Mouse (Mus musculus) layer of hippocampus, adult 9-11 months (tissue): ENCODE results near the gene Ret.

Experiments
- DNase-seq: peaks from one replicate; pipeline ENCODE4 v3.0.0; 2022

The Ret gene

GRCm38 (mm10) chr6:118197440-118197975, at the start of gene Ret:
TSS of gene Ret (minus strand) at chr6:118197718.
- no peak for DNase-seq

- no peak for DNase-seq
Measured at GRCm38 (mm10) chr6:118247161-118247560, 49.6 kb upstream of the Ret start.

GRCm38 (mm10) chr6:118244106-118244505, 46.6 kb upstream of the Ret start:
- DNase-seq, result no peak

- no peak for DNase-seq
Measured at GRCm38 (mm10) chr6:118242941-118243340, 45.4 kb upstream of the Ret start.

GRCm38 (mm10) chr6:118226072-118226471, 28.6 kb upstream of the Ret start:
- DNase-seq, result peak; percentile 11

GRCm38 (mm10) chr6:118222471-118222870, 25.0 kb upstream of the Ret start:
- DNase-seq, result no peak

GRCm38 (mm10) chr6:118215676-118216075, 18.2 kb upstream of the Ret start:
- no peak for DNase-seq

- no peak for DNase-seq
Measured at GRCm38 (mm10) chr6:118208326-118208725, 10.8 kb upstream of the Ret start.

- DNase-seq, result no peak
Measured at GRCm38 (mm10) chr6:118206386-118206785, 8.9 kb upstream of the Ret start.

GRCm38 (mm10) chr6:118205176-118205890, 7.8 kb upstream of the Ret start:
- DNase-seq, result no peak

GRCm38 (mm10) chr6:118204112-118204511, 6.6 kb upstream of the Ret start:
- no peak for DNase-seq

- DNase-seq, result no peak
Measured at GRCm38 (mm10) chr6:118196751-118197439, 623 bp downstream of the Ret start.

- DNase-seq, result peak; percentile 16
Measured at GRCm38 (mm10) chr6:118195108-118195507, 2.4 kb downstream of the Ret start.

- no peak for DNase-seq
Measured at GRCm38 (mm10) chr6:118192882-118193281, 4.6 kb downstream of the Ret start.

GRCm38 (mm10) chr6:118192199-118192598, 5.3 kb downstream of the Ret start:
- no peak for DNase-seq

GRCm38 (mm10) chr6:118189764-118190163, 7.8 kb downstream of the Ret start:
- DNase-seq, result no peak

- no peak for DNase-seq
Measured at GRCm38 (mm10) chr6:118188599-118188998, 8.9 kb downstream of the Ret start.

GRCm38 (mm10) chr6:118187285-118187641, 10.3 kb downstream of the Ret start:
- DNase-seq, result no peak

- DNase-seq, result no peak
Measured at GRCm38 (mm10) chr6:118186620-118187284, 10.8 kb downstream of the Ret start.

- DNase-seq, result no peak
Measured at GRCm38 (mm10) chr6:118184126-118184525, 13.4 kb downstream of the Ret start.

- DNase-seq, result no peak
Measured at GRCm38 (mm10) chr6:118180085-118180423, 17.5 kb downstream of the Ret start.

- peak; percentile 56 for DNase-seq
Measured at GRCm38 (mm10) chr6:118179316-118180084, 18.0 kb downstream of the Ret start.

- no peak for DNase-seq
Measured at GRCm38 (mm10) chr6:118173975-118174328, 23.6 kb downstream of the Ret start.
